Mouse (Mus musculus) small intestine, adult 2 months (tissue): ENCODE data around the gene Hoxc10. TPM values are rescaled to one million over a fixed set of nuclear protein-coding genes. Genes with fewer than 3 reads are reported as not detected.

Experiments used
- H3K27ac ChIP-seq: fragments of 200-500 bp; 2 replicates; pipeline ENCODE4 v1.5.1; 2012; ENCODE audit warnings: low read depth, low read length, control low read depth, inconsistent platforms; ENCODE audit not compliant: insufficient read depth
- H3K27me3 ChIP-seq: fragments of 200-500 bp; 2 replicates; pipeline ENCODE4 v1.6.1; 2012; ENCODE audit warnings: mild to moderate bottlenecking, moderate library complexity, low read length, inconsistent platforms; ENCODE audit not compliant: control insufficient read depth, insufficient read depth
- H3K36me3 ChIP-seq: fragments of 200-500 bp; 2 replicates; pipeline ENCODE4 v1.6.1; 2012; ENCODE audit warnings: mild to moderate bottlenecking, low read length, control low read depth, inconsistent platforms; ENCODE audit not compliant: control insufficient read depth, insufficient read depth
- H3K4me1 ChIP-seq: fragments of 200-500 bp; 2 replicates; pipeline ENCODE4 v1.6.1; 2012; ENCODE audit warnings: low read length, inconsistent platforms, mixed read lengths; ENCODE audit not compliant: control insufficient read depth, insufficient read depth, insufficient read length
- H3K4me3 ChIP-seq: fragments of 200-500 bp; 2 replicates; pipeline ENCODE4 v1.5.1; 2012; ENCODE audit warnings: low read depth, mild to moderate bottlenecking, control low read depth, inconsistent platforms, low read length, moderate library complexity
- CTCF ChIP-seq: fragments of 200-500 bp; IDR thresholded peaks from 2 replicates; pipeline ENCODE4 v1.5.1; 2012; ENCODE audit warnings: low read depth, mild to moderate bottlenecking, control low read depth, inconsistent platforms, low read length, moderate library complexity, mixed read lengths; ENCODE audit not compliant: insufficient replicate concordance, insufficient read length; ENCODE audit errors: extremely low read depth
- POLR2A ChIP-seq: fragments of 200-500 bp; IDR thresholded peaks from 2 replicates; pipeline ENCODE4 v1.6.1; 2012; ENCODE audit warnings: low read depth, mild to moderate bottlenecking, control low read depth, inconsistent platforms, low read length, moderate library complexity
- WGBS: fragments of 180-500 bp; shearing (Covaris S2); methylation state at CpG from one replicate; pipeline ENCODE4 v1.1.7; 2018; 5-methylcytosine and 5-hydroxymethylcytosine counted together
- polyA plus RNA-seq: library from polyadenylated mRNA; depleted of rRNA; stranded (reverse); fragments of >200 nt; gene quantifications from 2 replicates; pipeline ENCODE4 v1.2.3, GENCODE M21; 2012

Gene Hoxc10
- polyA plus RNA-seq, 1 experiment: not detected

DNA sequence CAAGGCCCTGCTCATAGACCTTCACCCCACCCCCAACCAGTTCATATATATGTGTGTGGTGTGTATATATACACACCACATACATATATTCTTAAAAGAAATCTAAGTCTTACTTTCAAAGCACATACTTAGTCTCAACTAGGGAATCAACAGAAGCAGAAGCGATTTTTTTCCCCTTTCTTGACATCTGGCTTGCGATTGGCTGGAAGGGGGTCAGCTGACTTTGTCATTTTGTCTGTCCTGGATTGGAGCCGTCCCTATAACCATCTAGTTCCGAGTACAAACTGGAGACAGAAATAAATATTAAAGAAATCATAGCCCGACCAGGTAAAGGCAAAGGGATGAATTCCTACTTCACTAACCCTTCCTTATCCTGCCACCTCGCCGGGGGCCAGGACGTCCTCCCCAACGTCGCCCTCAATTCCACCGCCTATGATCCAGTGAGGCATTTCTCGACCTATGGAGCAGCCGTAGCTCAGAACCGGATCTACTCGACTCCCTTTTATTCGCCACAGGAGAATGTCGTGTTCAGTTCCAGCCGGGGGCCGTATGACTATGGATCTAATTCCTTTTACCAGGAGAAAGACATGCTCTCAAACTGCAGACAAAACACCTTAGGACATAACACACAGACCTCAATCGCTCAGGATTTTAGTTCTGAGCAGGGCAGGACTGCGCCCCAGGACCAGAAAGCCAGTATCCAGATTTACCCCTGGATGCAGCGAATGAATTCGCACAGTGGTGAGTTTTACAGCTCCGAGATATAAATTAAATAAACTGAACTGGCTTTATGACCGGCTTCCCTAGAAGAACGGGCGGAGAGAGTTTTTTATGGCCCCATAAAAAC lies 42.9 kb downstream of the Hoxc10 start:
- Histone ChIP-seq H3K4me1 (peaks cover 2% of the 10 kb centered on the region), H3K27ac (peak overlapping the region; percentile 68), H3K36me3 (no peaks in the 10 kb centered on the region), H3K4me3 (peak overlapping the region; percentile 54), H3K27me3 (peaks cover 64% of the 10 kb centered on the region)
- WGBS: 4% methylated on average over 27 of the region's 27 CpGs
- TF ChIP-seq POLR2A (no peak), CTCF (no peak)

DNA sequence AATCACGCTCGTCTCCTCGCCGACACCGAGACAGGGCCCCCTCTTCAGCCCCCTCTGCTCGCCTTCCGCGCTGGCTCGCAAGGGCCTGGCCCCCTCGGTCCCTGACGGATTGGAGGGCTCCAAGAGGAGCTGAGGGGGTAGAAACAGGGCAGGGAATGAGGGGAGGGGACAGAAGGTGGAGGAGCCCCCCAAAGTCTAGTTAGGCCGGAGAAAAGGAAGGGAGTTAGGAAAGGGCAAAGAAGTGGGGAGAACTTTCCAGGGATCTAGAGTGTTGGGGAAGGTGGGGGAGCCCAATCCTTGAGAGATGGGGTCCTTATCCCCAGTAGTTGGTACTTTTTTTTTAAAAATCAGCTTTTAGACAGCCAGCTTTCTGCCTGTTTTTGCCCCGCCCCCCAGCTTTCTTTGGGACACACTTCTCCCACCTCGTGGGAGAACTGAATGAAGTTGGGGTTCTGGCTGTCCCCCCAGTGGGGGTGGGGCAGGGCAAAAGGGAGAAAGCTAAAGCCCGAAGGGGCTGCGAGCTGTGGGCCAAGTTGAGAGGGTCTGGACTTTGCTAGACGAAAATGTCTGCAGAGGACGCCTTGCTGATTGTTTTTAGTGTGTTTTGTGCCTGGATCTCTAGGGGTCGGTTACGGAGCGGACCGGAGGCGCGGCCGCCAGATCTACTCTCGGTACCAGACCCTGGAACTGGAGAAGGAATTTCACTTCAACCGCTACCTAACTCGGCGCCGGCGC lies 43.7 kb downstream of the Hoxc10 start:
- 6% methylated on average over 31 of the region's 31 CpGs for WGBS
- peaks cover 71% of the 10 kb centered on the region for H3K27me3 ChIP-seq
- H3K27ac ChIP-seq: peak overlapping the region; percentile 68
- TF ChIP-seq POLR2A (no peak), CTCF (no peak)
- peaks cover 2% of the 10 kb centered on the region for H3K4me1 ChIP-seq
- no peaks in the 10 kb centered on the region for H3K36me3 ChIP-seq
- peak overlapping the region; percentile 54 for H3K4me3 ChIP-seq

DNA sequence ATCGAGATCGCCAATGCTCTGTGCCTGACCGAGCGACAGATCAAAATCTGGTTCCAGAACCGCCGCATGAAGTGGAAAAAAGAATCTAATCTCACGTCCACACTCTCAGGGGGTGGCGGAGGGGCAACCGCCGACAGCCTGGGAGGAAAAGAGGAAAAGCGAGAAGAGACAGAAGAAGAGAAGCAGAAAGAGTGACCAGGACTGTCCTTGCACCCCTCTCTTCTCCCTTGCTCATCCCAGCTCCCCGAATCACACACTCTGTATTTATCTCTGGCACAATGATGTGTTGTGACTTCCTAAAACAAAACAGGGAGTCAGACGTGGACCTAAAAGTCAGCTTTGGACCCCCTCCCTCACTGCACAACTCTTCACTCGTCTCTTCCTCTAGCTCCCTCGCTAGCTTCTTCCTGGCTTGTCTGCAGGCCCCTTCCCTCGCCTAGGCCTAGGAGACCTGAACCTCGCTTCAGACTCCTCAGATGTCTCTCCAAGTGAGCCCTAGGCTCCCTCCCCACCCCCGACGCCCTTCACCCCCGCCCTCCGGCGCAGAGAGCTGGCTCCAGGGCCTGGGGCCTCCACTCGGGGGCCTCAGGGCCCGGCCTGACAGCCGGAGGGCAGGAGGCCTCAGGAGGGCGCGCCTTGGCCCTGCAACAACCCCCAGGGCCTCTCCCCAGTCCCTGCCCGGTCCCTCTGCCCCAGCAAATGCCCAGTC lies 44.4 kb downstream of the Hoxc10 start:
- H3K4me1 ChIP-seq: peaks cover 2% of the 10 kb centered on the region
- WGBS: 7% methylated on average over 28 of the region's 28 CpGs
- TF ChIP-seq POLR2A (no peak), CTCF (no peak)
- no peaks in the 10 kb centered on the region for H3K36me3 ChIP-seq
- H3K4me3 ChIP-seq: peak overlapping the region; percentile 54
- H3K27me3 ChIP-seq: peaks cover 71% of the 10 kb centered on the region
- peak overlapping the region; percentile 68; the same call in 1 of the 2 replicates for H3K27ac ChIP-seq

DNA sequence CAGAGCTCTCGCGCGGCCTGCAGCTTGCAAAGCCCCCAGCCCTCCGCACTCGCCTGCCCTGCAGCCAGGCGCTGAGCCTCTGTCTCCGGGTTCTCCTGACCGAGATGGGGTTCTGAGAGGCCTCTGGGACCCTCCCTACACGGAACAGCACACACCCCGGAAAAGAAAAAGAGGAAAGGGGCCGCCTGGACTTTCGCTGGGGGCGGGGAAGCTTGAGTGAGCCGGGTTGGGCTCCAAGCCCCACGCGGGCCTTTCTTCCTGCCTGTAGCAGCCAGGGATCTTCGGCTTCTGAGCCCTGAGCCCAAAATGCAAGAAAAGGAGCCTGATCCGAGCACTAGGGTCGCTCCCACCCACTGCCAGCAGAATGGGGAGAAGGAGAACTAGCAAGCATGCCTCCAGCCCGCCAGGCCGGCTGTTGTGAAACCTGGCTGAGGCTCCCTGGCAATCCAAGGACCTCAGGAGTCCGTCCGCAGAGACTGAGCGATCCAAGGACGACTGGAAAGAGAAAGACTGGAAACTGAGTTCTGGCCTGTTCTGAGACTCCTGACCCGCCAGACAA lies 45.4 kb downstream of the Hoxc10 start:
- no peak for TF ChIP-seq POLR2A
- TF ChIP-seq CTCF: no peak
- peaks cover 66% of the 10 kb centered on the region for H3K27me3 ChIP-seq
- WGBS: 15% methylated on average over 26 of the region's 26 CpGs

DNA sequence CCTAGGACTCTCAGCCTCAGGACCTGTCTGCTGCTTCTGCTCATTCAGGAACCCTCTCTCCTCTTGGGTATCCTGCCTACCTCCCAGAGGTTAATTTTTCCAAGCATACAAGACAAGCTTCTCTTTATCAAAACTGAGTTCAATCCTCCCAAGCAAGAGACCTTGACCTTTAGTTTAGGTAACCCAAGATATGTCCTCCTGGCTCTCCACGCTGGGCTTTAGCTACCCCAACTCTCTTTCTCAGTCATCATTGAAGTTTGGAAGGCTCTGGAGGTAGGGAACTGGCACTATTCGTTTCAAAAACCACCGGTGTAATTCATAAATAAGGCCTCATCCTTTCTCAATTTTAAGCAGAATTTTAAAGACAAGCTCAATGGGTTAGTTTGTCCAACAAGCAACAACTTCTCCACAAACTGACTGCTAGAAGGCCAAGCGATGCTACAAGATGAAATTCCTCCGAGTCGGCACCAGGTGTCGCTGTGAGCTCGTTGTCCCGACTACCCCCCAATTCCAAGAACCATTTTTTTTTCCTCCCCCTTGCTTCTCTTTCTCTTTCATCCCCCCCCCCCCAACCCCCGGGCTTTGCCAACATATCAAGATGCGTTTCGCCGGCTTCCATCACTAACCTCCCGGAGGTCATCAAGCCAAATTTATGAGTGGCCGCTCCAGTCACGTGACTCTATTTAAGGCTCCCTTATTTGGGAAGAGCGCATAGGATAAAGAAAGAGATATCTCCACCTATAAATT lies 46.8 kb downstream of the Hoxc10 start:
- H3K4me1 ChIP-seq: peaks cover 2% of the 10 kb centered on the region
- 7% methylated on average over 17 of the region's 17 CpGs for WGBS
- TF ChIP-seq POLR2A (no peak), CTCF (peak; percentile 78; the same call in 1 of the 2 replicates)
- peaks cover 73% of the 10 kb centered on the region for H3K27me3 ChIP-seq
- peak overlapping the region; percentile 80 for H3K27ac ChIP-seq
- H3K36me3 ChIP-seq: no peaks in the 10 kb centered on the region
- 0 out of 2 replicates have a peak overlapping the region, but pooled peaks have one; percentile 8 for H3K4me3 ChIP-seq

More for the DNA sequence above, 45.4 kb downstream of the Hoxc10 start:
- Histone ChIP-seq H3K27ac (peak overlapping the region; percentile 16; the same call in 1 of the 2 replicates), H3K36me3 (no peaks in the 10 kb centered on the region), H3K4me3 (peak overlapping the region; percentile 40), H3K4me1 (peaks cover 2% of the 10 kb centered on the region)

DNA sequence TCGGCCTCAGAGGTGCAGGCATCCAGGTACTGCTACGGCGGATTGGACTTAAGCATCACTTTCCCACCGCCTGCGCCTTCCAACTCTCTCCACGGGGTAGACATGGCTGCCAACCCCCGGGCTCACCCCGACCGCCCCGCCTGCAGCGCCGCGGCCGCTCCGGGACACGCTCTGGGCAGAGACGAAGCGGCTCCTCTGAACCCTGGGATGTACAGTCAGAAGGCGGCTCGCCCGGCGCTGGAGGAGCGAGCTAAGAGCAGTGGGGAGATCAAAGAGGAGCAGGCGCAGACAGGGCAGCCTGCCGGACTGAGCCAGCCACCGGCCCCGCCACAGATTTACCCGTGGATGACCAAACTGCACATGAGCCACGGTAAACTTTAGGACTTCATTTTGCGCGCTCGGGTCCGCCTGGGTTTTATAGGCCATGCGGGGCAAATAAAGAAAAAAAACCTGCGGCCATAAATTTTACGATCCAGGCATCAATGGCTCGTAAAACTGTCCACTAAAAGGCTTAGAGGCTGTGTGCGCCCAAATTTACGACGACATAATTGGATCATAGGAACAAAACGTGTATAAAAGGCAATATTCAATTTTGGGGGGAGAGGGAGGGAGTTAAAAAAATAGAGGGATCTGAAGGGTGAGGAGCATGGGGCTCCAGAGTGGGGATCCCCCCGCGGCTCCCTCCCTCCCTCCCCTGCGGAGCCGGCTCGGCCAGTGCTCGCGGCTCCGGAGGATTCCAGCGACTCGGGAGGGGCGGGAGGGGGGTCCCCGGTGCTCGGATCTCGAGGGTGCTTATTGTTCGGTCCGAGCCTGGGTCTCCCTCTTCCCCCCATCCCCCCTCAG lies 47.8 kb downstream of the Hoxc10 start:
- H3K4me3 ChIP-seq: peak overlapping the region; percentile 59
- H3K27me3 ChIP-seq: peaks cover 71% of the 10 kb centered on the region
- peaks cover 2% of the 10 kb centered on the region for H3K4me1 ChIP-seq
- no peak for TF ChIP-seq CTCF
- no peak for TF ChIP-seq POLR2A
- no peaks in the 10 kb centered on the region for H3K36me3 ChIP-seq
- WGBS: 3% methylated on average over 57 of the region's 57 CpGs
- peak overlapping the region; percentile 80 for H3K27ac ChIP-seq
